Mouse (Mus musculus) brain, embryonic 14.5 days (tissue): Measurements from ENCODE around the gene Camta1. TPM values are rescaled to one million over a fixed set of nuclear protein-coding genes. Genes with fewer than 3 reads are reported as not detected.
A peak's percentile ranks its signal among the peaks of the same experiment; 100 is the strongest.

Experiments
- DNase-seq: peaks from one replicate; pipeline ENCODE4 v3.0.0-alpha.2; 2011; ENCODE audit warnings: low read depth
- CTCF ChIP-seq: fragments of 200-500 bp; IDR thresholded peaks from 2 replicates; pipeline ENCODE4 v1.5.1; 2012; ENCODE audit warnings: inconsistent platforms, mild to moderate bottlenecking, moderate library complexity, borderline replicate concordance; ENCODE audit not compliant: insufficient read depth, insufficient read length; ENCODE audit errors: extremely low read depth
- POLR2A ChIP-seq: fragments of 200-500 bp; IDR thresholded peaks from 2 replicates; pipeline ENCODE4 v1.6.1; 2012; ENCODE audit warnings: mild to moderate bottlenecking, inconsistent platforms, borderline replicate concordance; ENCODE audit not compliant: poor library complexity, insufficient read depth, insufficient read length, severe bottlenecking; ENCODE audit errors: extremely low read depth
- polyA plus RNA-seq: library from polyadenylated mRNA; depleted of rRNA; stranded (reverse); fragments of >200 nt; gene quantifications from 2 replicates; pipeline ENCODE4 v1.2.3, GENCODE M21; 2012

Gene Camta1
- polyA plus RNA-seq, 1 experiment = 92.9 TPM

DNA sequence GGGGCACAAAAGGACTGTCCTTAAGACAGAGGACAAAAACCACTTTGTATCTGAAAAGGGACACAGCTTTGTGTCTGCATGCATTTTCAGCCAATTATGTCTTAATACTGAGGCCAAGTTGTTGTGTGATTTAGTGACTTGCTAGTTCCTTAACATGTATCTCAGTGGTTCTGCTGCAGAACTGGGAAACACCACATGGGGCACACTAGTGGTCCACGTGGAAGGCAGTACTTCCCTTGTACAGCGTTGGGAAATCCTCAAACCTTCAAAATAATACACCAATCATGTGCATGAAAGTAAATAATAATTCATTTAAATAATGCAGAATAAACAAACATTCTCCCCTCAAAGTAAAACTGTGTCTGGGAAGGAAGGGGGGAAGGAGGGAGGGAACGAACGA, 792.9 kb downstream of the Camta1 start:
- DNase-seq = no peak

GRCm38 (mm10) chr4:151059566-151059965, 802.1 kb downstream of the Camta1 start:
- TF ChIP-seq CTCF (no peak), POLR2A (no peak)
- no peak for DNase-seq

More for the DNA sequence above, 792.9 kb downstream of the Camta1 start:
- TF ChIP-seq POLR2A = no peak
- no peak for TF ChIP-seq CTCF

- DNase-seq = no peak
- no peak for TF ChIP-seq POLR2A
- no peak for TF ChIP-seq CTCF
Observed at GRCm38 (mm10) chr4:151058634-151059033, 803.0 kb downstream of the Camta1 start.

DNA sequence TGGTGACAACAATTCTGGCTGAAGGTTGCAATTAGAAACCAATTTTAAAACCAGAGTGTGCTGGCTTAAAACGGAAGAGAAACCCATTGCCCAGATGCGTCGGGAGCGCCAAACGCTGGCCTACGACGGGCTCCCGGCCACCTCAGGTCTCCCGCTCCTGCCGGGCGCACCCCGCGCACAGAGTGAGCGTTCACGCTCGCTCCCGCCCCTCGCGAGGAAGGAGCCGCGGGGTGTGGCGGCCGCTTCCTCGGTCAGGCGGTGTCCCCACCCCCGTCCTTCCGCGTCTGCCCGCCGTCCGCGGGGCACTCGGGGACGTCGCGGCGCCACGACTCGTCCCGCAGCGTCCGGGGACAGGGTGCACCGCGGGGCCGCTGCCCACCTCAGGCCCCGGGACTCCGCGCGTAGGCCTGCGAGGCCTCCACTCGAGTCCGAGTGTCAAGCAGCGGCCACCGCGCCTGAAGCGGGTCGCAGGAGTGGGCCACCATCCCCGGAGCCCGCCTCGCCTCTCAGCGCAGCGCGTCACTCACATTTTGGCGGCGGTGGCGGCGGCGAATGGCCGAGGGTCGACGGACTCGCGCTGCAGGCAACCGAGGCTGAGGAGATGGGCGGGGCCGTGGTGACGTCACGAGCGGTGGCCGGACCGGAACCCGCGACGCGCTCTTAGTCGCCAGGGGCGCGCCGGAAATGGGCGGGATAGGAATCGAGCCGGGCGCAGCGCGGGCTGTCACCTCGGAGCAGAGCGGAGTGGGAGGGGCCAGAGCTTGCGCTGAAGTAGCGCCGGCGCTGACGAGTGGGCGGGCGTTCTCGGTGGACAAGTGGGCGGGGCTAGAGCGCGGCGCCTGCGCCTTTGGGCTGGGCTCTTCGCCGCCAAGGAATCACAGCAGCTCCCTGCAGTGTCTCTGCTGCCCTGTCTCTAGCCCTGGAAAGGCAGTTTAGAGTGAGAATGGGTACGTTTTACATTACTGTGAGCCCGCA, 804.0 kb downstream of the Camta1 start, which contains the start of gene Vamp3:
Vamp3 (minus strand) TSS at position 617 of the 975 bp plus-strand sequence.
- DNase-seq = peak; percentile 100
- TF ChIP-seq POLR2A (peak; percentile 45; the same call in 1 of the 2 replicates), CTCF (no peak)

GRCm38 (mm10) chr4:151051162-151051561, 810.5 kb downstream of the Camta1 start:
- TF ChIP-seq CTCF = no peak
- TF ChIP-seq POLR2A = no peak
- no peak for DNase-seq

DNA sequence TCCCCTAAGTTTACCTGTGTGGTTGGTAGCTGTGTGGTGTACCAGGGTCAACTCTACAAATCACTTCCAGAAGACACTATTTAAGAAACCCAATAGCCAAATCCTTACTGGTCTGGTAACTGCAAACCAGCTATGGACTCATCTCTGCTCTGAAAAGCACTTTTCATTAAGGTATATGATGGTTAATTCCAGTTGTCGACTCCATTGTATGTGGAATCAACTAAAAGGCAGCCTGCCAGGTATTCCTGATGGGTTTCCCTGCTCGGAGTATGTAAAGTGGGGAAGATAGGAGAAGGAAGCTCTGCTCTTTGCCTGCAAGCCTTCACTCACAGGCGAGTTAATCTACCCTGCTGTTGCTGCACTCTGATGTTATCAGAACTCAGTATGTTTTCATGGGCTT, 815.2 kb downstream of the Camta1 start:
- TF ChIP-seq CTCF (no peak), POLR2A (no peak)
- no peak for DNase-seq

- no peak for DNase-seq
- TF ChIP-seq POLR2A (no peak), CTCF (no peak)
Observed at GRCm38 (mm10) chr4:151044944-151045570, 816.6 kb downstream of the Camta1 start.

GRCm38 (mm10) chr4:151044037-151044943, 817.4 kb downstream of the Camta1 start, which contains the start of gene Per3:
Gene Per3 (minus strand): TSS chr4:151044665.
- DNase-seq = peak; percentile 96
- no peak for TF ChIP-seq CTCF
- TF ChIP-seq POLR2A = peak; percentile 73

GRCm38 (mm10) chr4:151043281-151043680, 818.4 kb downstream of the Camta1 start:
- peak; percentile 5 for DNase-seq
- TF ChIP-seq CTCF (no peak), POLR2A (no peak)

DNA sequence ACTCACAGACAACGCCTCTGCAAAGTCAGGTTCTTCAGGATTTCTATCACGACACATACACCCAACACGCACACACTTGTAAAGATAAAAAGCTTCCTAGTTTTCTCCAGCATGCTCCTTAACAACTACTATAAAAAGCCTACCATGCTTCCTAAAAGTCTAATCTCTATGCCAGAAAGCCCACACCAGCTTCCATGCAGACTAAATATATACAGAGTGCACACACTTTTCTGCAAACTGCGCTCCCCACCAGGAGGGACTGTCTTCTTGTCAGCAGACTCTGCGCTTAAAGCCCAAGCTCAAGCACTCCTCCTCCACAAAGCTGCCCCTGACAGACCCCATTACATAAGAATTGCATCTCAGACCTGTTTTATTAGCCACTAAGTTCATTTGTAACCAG, 820.2 kb downstream of the Camta1 start:
- DNase-seq = no peak
- TF ChIP-seq POLR2A (no peak), CTCF (no peak)

DNA sequence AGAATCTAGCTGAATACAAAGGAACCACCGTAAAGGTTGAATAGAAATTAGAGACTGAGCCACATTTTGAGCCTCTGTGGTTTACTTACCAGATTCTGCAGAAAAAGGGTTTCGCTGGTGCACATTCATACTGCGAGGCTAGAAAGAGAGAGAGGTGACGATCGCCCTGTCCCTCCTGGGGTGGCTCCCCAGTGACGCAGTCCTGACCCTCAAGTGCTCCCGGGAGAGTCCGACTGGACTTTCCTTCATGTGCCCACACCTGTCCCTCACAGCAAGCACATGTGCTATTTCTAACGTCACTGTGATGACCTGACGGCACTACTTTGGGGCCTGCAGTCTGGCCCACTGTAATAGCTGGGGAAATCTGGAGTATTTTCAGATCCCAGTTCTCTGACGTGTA, 823.9 kb downstream of the Camta1 start:
- no peak for TF ChIP-seq POLR2A
- no peak for TF ChIP-seq CTCF
- no peak for DNase-seq

GRCm38 (mm10) chr4:151036521-151036920, 825.2 kb downstream of the Camta1 start:
- no peak for TF ChIP-seq POLR2A
- no peak for TF ChIP-seq CTCF
- no peak for DNase-seq
